Mouse (Mus musculus) midbrain, postnatal 0 days (tissue): ENCODE measurements around the gene Mkrn1. TPM values are rescaled to one million over a fixed set of nuclear protein-coding genes. Genes with fewer than 3 reads are reported as not detected.
"Not testable (repeated sequence)": the region's sequence is repeated elsewhere in the genome, so short reads cannot be mapped to it uniquely, and the experiment has no call there.

ENCODE experiments used
- ATAC-seq: fragments of 200-750 bp; cut with Nextera tagmentation; 2 replicates; pipeline ENCODE4 v1.8.0; 2017; ENCODE audit warnings: moderate number of reproducible peaks, mild to moderate bottlenecking, moderate TSS enrichment, moderate library complexity; ENCODE audit not compliant: low FRiP score
- DNase-seq: peaks from one replicate; pipeline ENCODE4 v3.0.0-alpha.2; 2015; ENCODE audit warnings: low spot score
- H3K27ac ChIP-seq: fragments of 300-500 bp; sonication (generic); 2 replicates; pipeline ENCODE4 v1.5.1; 2014; ENCODE audit warnings: low read depth, mild to moderate bottlenecking, low read length, mixed read lengths
- H3K27me3 ChIP-seq: fragments of 300-500 bp; sonication (generic); 2 replicates; pipeline ENCODE4 v1.6.1; 2014; ENCODE audit warnings: low read length, control low read depth, mixed read lengths; ENCODE audit not compliant: insufficient read depth
- H3K36me3 ChIP-seq: fragments of 300-500 bp; sonication (generic); 2 replicates; pipeline ENCODE4 v1.6.1; 2014; ENCODE audit warnings: low read length, control low read depth, mixed read lengths; ENCODE audit not compliant: insufficient read depth
- H3K4me1 ChIP-seq: fragments of 300-500 bp; sonication (generic); 2 replicates; pipeline ENCODE4 v1.6.1; 2014; ENCODE audit warnings: mild to moderate bottlenecking, control low read depth, antibody characterized with exemption, low read length, mixed read lengths; ENCODE audit not compliant: insufficient read depth
- H3K4me2 ChIP-seq: fragments of 300-500 bp; sonication (generic); 2 replicates; pipeline ENCODE4 v1.6.1; 2014; ENCODE audit warnings: low read depth, mild to moderate bottlenecking, low read length, mixed read lengths; ENCODE audit not compliant: poor library complexity, severe bottlenecking
- H3K4me3 ChIP-seq: fragments of 300-500 bp; sonication (generic); 2 replicates; pipeline ENCODE4 v1.5.1; 2014; ENCODE audit warnings: low read depth, mild to moderate bottlenecking, low read length, moderate library complexity
- H3K9ac ChIP-seq: fragments of 300-500 bp; sonication (generic); replicated peaks from 2 replicates; pipeline ENCODE4 v1.6.1; 2014; ENCODE audit warnings: mild to moderate bottlenecking, low read length, moderate library complexity, mixed read lengths; ENCODE audit not compliant: poor library complexity, severe bottlenecking
- H3K9me3 ChIP-seq: fragments of 300-500 bp; sonication (generic); 2 replicates; pipeline ENCODE4 v1.6.1; 2016; ENCODE audit warnings: low read length, control low read depth
- CTCF ChIP-seq: IDR thresholded peaks from 2 replicates; pipeline ENCODE4 v1.5.1; 2016; ENCODE audit warnings: antibody characterized with exemption, mild to moderate bottlenecking
- WGBS: fragments of 180-500 bp; shearing (Covaris S2); extraction: QIAGEN DNeasy Blood & Tissue Kit; methylation state at CpG from one replicate; pipeline ENCODE4 v1.1.7; 2014; 5-methylcytosine and 5-hydroxymethylcytosine counted together
- polyA plus RNA-seq: library from polyadenylated mRNA; unstranded; fragments of >200 nt; fragmentation: Nextera tagmentation; extraction: Ambion mirVana; gene quantifications from 2 replicates; pipeline ENCODE4 v1.2.1, GENCODE M21; 2015
- total RNA-seq: library from RNA; depleted of rRNA; stranded (reverse); fragments of >200 nt; gene quantifications from 2 replicates; pipeline ENCODE4 v1.2.3, GENCODE M21; 2014

Mkrn1 gene
- total and polyA plus RNA-seq, 2 experiments from 2014 or later, result 201 to 238 TPM

DNA sequence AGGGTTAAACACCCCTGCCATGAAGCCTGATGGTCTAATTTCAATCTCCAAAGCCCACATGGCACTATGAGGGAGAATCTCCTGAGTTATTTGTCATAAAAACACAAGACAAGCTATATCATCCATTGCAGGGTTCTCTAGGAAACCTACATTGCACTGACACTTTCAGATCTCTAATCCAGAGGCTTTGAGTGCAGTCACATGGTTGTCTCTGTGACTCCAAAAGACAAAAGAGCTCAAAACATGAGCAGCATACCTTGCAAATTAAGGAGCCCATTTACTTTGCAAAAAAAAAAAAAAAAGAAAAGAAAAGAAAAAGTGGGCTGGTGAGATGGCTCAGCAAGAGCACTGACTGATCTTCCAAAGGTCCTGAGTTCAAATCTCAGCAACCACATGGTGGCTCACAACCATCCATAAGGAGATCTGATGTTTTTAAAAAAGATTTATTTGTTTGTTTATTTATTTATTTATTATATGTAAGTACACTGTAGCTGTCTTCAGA lies 22.6 kb upstream of the Mkrn1 start:
- no peaks in the 10 kb centered on the region for H3K36me3 ChIP-seq
- no peak overlapping the region for H3K4me3 ChIP-seq

GRCm38 (mm10) chr6:39440207-39440606 lies 19.9 kb upstream of the Mkrn1 start:
- Histone ChIP-seq H3K9me3 (no peaks in the 10 kb centered on the region), H3K27me3 (no peaks in the 10 kb centered on the region), H3K9ac (no peak overlapping the region), H3K4me1 (no peaks in the 10 kb centered on the region), H3K27ac (no peak overlapping the region), H3K36me3 (no peaks in the 10 kb centered on the region), H3K4me2 (no peak overlapping the region), H3K4me3 (no peak overlapping the region)
- no peak for ATAC-seq
- no peak for TF ChIP-seq CTCF
- DNase-seq, result no peak

More for the DNA sequence above, 22.6 kb upstream of the Mkrn1 start:
- Histone ChIP-seq H3K4me2 (no peak overlapping the region), H3K9ac (no peak overlapping the region), H3K27me3 (no peaks in the 10 kb centered on the region), H3K4me1 (no peaks in the 10 kb centered on the region), H3K9me3 (no peaks in the 10 kb centered on the region), H3K27ac (no peak overlapping the region)
- DNase-seq (no peak), ATAC-seq (no peak)
- no peak for TF ChIP-seq CTCF

DNA sequence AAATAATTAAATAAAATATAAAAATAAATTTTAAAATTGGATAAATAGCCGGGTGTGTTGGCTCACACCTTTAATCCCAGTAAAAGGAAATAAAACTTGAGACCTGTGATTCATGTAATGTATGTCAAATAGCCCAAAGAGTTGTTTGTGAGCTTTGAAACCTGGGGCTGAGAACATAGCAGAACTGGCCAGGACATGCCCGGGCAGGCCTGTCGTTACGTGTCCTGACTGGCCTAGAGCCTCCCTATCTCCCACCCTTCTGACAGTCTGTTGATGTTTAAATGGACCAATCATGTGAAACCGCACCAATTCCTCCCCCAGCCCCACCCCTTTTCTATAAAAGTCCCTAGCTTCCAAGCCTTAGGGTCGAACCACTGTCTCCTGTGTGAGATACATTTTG lies 17.3 kb upstream of the Mkrn1 start:
- H3K36me3 ChIP-seq, H3K9me3 ChIP-seq, H3K4me3 ChIP-seq, H3K27me3 ChIP-seq, H3K4me1 ChIP-seq, H3K4me2 ChIP-seq, H3K9ac ChIP-seq, H3K27ac ChIP-seq, ATAC-seq, DNase-seq: not testable (repeated sequence)
- whole genome bisulfite sequencing, result 93% methylated on average over 6 of the region's 6 CpGs

DNA sequence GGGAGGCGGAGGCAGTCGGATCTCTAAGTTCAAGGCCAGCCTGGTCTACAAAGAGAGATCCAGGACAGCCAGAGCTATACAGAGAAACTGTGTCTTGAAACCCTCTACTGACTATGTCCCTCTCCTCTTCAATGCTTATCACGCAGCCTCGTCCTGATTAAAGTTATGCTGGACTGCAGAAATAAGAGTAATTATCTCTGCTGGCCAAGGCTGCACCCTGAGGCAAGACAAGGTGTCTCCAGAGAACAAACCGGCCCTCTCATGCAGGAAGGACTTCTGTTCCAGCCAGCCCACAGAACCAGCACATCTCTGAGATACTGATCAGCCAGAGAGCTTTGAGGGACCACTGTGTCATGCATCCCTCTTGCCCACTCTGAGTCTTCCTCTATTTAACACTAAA lies 15.6 kb upstream of the Mkrn1 start:
- TF ChIP-seq CTCF, result no peak
- 88% methylated on average over 5 of the region's 5 CpGs for WGBS
- Histone ChIP-seq H3K4me3 (no peak overlapping the region), H3K4me1 (no peaks in the 10 kb centered on the region), H3K27ac (no peak overlapping the region), H3K36me3 (no peaks in the 10 kb centered on the region), H3K9me3 (no peaks in the 10 kb centered on the region), H3K9ac (no peak overlapping the region), H3K4me2 (no peak overlapping the region), H3K27me3 (no peaks in the 10 kb centered on the region)
- ATAC-seq (no peak), DNase-seq (no peak)

GRCm38 (mm10) chr6:39434886-39435492 lies 14.7 kb upstream of the Mkrn1 start:
- DNase-seq, result peak; percentile 25
- Histone ChIP-seq H3K4me3 (no peak overlapping the region), H3K4me2 (no peak overlapping the region), H3K9ac (no peak overlapping the region), H3K36me3 (no peaks in the 10 kb centered on the region), H3K27ac (no peak overlapping the region), H3K9me3 (no peaks in the 10 kb centered on the region), H3K4me1 (no peaks in the 10 kb centered on the region), H3K27me3 (no peaks in the 10 kb centered on the region)
- TF ChIP-seq CTCF, result no peak
- 18% methylated on average over 2 of the region's 2 CpGs for WGBS
- no peak for ATAC-seq

GRCm38 (mm10) chr6:39434111-39434885 lies 14.0 kb upstream of the Mkrn1 start:
- DNase-seq (no peak), ATAC-seq (no peak)
- Histone ChIP-seq H3K27me3 (no peaks in the 10 kb centered on the region), H3K9me3 (no peaks in the 10 kb centered on the region), H3K9ac (no peak overlapping the region), H3K4me1 (no peaks in the 10 kb centered on the region), H3K4me3 (no peak overlapping the region), H3K4me2 (no peak overlapping the region), H3K27ac (no peak overlapping the region), H3K36me3 (no peaks in the 10 kb centered on the region)
- TF ChIP-seq CTCF, result no peak
- WGBS, result 95% methylated on average over 2 of the region's 2 CpGs
